Mouse (Mus musculus) myocyte (in vitro differentiated cells): Measurements from ENCODE around the gene Lingo2. TPM values are rescaled to one million over a fixed set of nuclear protein-coding genes. Genes with fewer than 3 reads are reported as not detected.

Experiments used
- H3K27me3 ChIP-seq: one replicate; pipeline ENCODE4 v1.6.1; 2011; ENCODE audit not compliant: control insufficient read depth, insufficient read depth, insufficient read length
- H3K36me3 ChIP-seq: one replicate; pipeline ENCODE4 v1.6.1; 2011; ENCODE audit not compliant: control insufficient read depth, insufficient read depth
- H3K4me2 ChIP-seq: one replicate; pipeline ENCODE4 v1.6.1; 2011; ENCODE audit warnings: low read depth, control low read depth
- H3K4me3 ChIP-seq: one replicate; pipeline ENCODE4 v1.5.1; 2011; ENCODE audit warnings: mild to moderate bottlenecking, control low read depth, moderate library complexity
- H3K79me2 ChIP-seq: one replicate; pipeline ENCODE4 v1.6.1; 2011; ENCODE audit not compliant: control insufficient read depth, insufficient read depth
- H3ac ChIP-seq: one replicate; pipeline ENCODE4 v1.6.1; 2011; ENCODE audit not compliant: control insufficient read depth, insufficient read length
- CEBPB ChIP-seq: IDR thresholded peaks from 2 replicates; pipeline ENCODE4 v1.6.1; 2011; ENCODE audit warnings: mild to moderate bottlenecking, moderate library complexity; ENCODE audit not compliant: poor library complexity, insufficient read depth, severe bottlenecking
- E2F4 ChIP-seq: IDR thresholded peaks from one replicate; pipeline ENCODE4 v1.6.1; 2011; ENCODE audit warnings: mild to moderate bottlenecking, control low read depth, moderate library complexity; ENCODE audit not compliant: insufficient read depth
- MAX ChIP-seq: IDR thresholded peaks from one replicate; pipeline ENCODE4 v1.6.1; 2011; ENCODE audit warnings: low read depth, mild to moderate bottlenecking, control low read depth
- MYOD1 ChIP-seq, 3 experiments: IDR thresholded peaks; one replicate each; pipeline ENCODE4 v1.6.1; 2011; ENCODE audit warnings: control low read depth in 2 of 3, low read depth in 2 of 3, mild to moderate bottlenecking in 2 of 3, moderate library complexity in 1 of 3; ENCODE audit not compliant: insufficient read length in 2 of 3, control insufficient read depth in 1 of 3
- MYOG ChIP-seq, 3 experiments: IDR thresholded peaks; one replicate each; pipeline ENCODE4 v1.6.1; 2011; ENCODE audit warnings: control low read depth in 2 of 3, low read depth in 2 of 3, mild to moderate bottlenecking in 2 of 3; ENCODE audit not compliant: insufficient read length in 2 of 3, control insufficient read depth in 1 of 3, insufficient read depth in 1 of 3
- POLR2A ChIP-seq: IDR thresholded peaks from one replicate; pipeline ENCODE4 v1.6.1; 2011; ENCODE audit warnings: low read depth, mild to moderate bottlenecking, control low read depth, moderate library complexity; ENCODE audit not compliant: insufficient read length
- POLR2AphosphoS2 ChIP-seq: IDR thresholded peaks from one replicate; pipeline ENCODE4 v1.6.1; 2011; ENCODE audit warnings: low read depth, control low read depth; ENCODE audit not compliant: insufficient read length
- REST ChIP-seq: IDR thresholded peaks from one replicate; pipeline ENCODE4 v1.6.1; 2011; ENCODE audit warnings: mild to moderate bottlenecking, control low read depth, moderate library complexity; ENCODE audit not compliant: insufficient read depth, insufficient read length
- SRF ChIP-seq: IDR thresholded peaks from one replicate; pipeline ENCODE4 v1.6.1; 2011; ENCODE audit warnings: low read depth; ENCODE audit not compliant: control insufficient read depth, insufficient read length
- TCF12 ChIP-seq: IDR thresholded peaks from one replicate; pipeline ENCODE4 v1.6.1; 2011; ENCODE audit warnings: mild to moderate bottlenecking, control low read depth; ENCODE audit not compliant: poor library complexity, insufficient read depth, severe bottlenecking
- TCF3 ChIP-seq: IDR thresholded peaks from one replicate; pipeline ENCODE4 v1.6.1; 2011; ENCODE audit warnings: low read depth, control low read depth; ENCODE audit not compliant: insufficient read length
- USF1 ChIP-seq: IDR thresholded peaks from one replicate; pipeline ENCODE4 v1.6.1; 2011; ENCODE audit warnings: low read depth, mild to moderate bottlenecking, control low read depth, moderate library complexity
- polyA plus RNA-seq: library from polyadenylated mRNA; unstranded; fragments of >200 nt; fragmentation: generic; extraction: Trizol; gene quantifications from one replicate; pipeline ENCODE4 v1.2.1, GENCODE M21; 2012; ENCODE audit warnings: missing spikeins

Gene Lingo2
- polyA plus RNA-seq, 1 experiment = 0.13 TPM

- Histone ChIP-seq H3K4me3 (no peak overlapping the region), H3K36me3 (no peaks in the 10 kb centered on the region), H3K4me2 (no peak overlapping the region), H3ac (no peak overlapping the region), H3K27me3 (no peaks in the 10 kb centered on the region), H3K79me2 (no peaks in the 10 kb centered on the region)
- peak in 1 of 3 experiments; percentile 15 for TF ChIP-seq MYOD1 (IDR thresholded peaks at IDR 0.05; ENCODE audit: control insufficient read depth in 1 of 3, insufficient read length in 2 of 3, low read depth in 2 of 3)
- TF ChIP-seq POLR2AphosphoS2 = no peak
- TF ChIP-seq USF1 = no peak
- peak in 1 of 3 experiments; percentile 31 for TF ChIP-seq MYOG (IDR thresholded peaks at IDR 0.05; ENCODE audit: control insufficient read depth in 1 of 3, insufficient read depth in 1 of 3, insufficient read length in 2 of 3, low read depth in 2 of 3)
These were observed 1143.9 kb downstream of the Lingo2 start for GRCm38 (mm10) chr4:35807497-35808210.

GRCm38 (mm10) chr4:35806881-35807464 lies 1144.6 kb downstream of the Lingo2 start:
- H3K79me2 ChIP-seq = no peaks in the 10 kb centered on the region
- no peak overlapping the region for H3ac ChIP-seq
- no peak overlapping the region for H3K4me3 ChIP-seq
- no peaks in the 10 kb centered on the region for H3K36me3 ChIP-seq
- no peak overlapping the region for H3K4me2 ChIP-seq
- no peak for TF ChIP-seq REST
- no peak for TF ChIP-seq MYOG (IDR thresholded peaks at IDR 0.05; ENCODE audit: control insufficient read depth in 1 of 3, insufficient read depth in 1 of 3, insufficient read length in 2 of 3, low read depth in 2 of 3)
- no peak for TF ChIP-seq USF1
- no peak for TF ChIP-seq SRF
- TF ChIP-seq MYOD1 (IDR thresholded peaks at IDR 0.05; ENCODE audit: control insufficient read depth in 1 of 3, insufficient read length in 2 of 3, low read depth in 2 of 3) = no peak
- TF ChIP-seq TCF3 = no peak
- TF ChIP-seq POLR2AphosphoS2 = no peak
- TF ChIP-seq CEBPB = no peak
- H3K27me3 ChIP-seq = no peaks in the 10 kb centered on the region

- H3K36me3 ChIP-seq = no peaks in the 10 kb centered on the region
- no peak overlapping the region for H3K4me3 ChIP-seq
- H3K79me2 ChIP-seq = no peaks in the 10 kb centered on the region
- no peak for TF ChIP-seq REST
- TF ChIP-seq TCF12 = no peak
- no peak for TF ChIP-seq USF1
- no peak for TF ChIP-seq POLR2A
- TF ChIP-seq MAX = no peak
- no peak for TF ChIP-seq POLR2AphosphoS2
- no peak for TF ChIP-seq CEBPB
- TF ChIP-seq E2F4 = no peak
- TF ChIP-seq MYOG (IDR thresholded peaks at IDR 0.05; ENCODE audit: control insufficient read depth in 1 of 3, insufficient read depth in 1 of 3, insufficient read length in 2 of 3, low read depth in 2 of 3) = no peak
- H3K27me3 ChIP-seq = no peaks in the 10 kb centered on the region
- no peak overlapping the region for H3ac ChIP-seq
- no peak overlapping the region for H3K4me2 ChIP-seq
These were observed 1167.2 kb downstream of the Lingo2 start for GRCm38 (mm10) chr4:35784255-35784921.

- Histone ChIP-seq H3K27me3 (no peaks in the 10 kb centered on the region), H3K79me2 (no peaks in the 10 kb centered on the region), H3K4me2 (no peak overlapping the region), H3ac (no peak overlapping the region), H3K4me3 (no peak overlapping the region), H3K36me3 (no peaks in the 10 kb centered on the region)
- TF ChIP-seq POLR2A (no peak), TCF3 (no peak), REST (no peak), E2F4 (no peak), TCF12 (no peak), MYOG (IDR thresholded peaks at IDR 0.05; ENCODE audit: control insufficient read depth in 1 of 3, insufficient read depth in 1 of 3, insufficient read length in 2 of 3, low read depth in 2 of 3) (no peak), SRF (no peak), CEBPB (no peak), MAX (no peak), USF1 (no peak), POLR2AphosphoS2 (no peak), MYOD1 (IDR thresholded peaks at IDR 0.05; ENCODE audit: control insufficient read depth in 1 of 3, insufficient read length in 2 of 3, low read depth in 2 of 3) (no peak)
These were observed 1180.7 kb downstream of the Lingo2 start for GRCm38 (mm10) chr4:35770810-35771209.
